Mouse (Mus musculus) hindbrain, embryonic 10.5 days (tissue): ENCODE measurements around the gene Arntl. TPM values are rescaled to one million over a fixed set of nuclear protein-coding genes. Genes with fewer than 3 reads are reported as not detected.

Experiments
- polyA plus RNA-seq: library from polyadenylated mRNA; unstranded; fragments of >200 nt; fragmentation: Nextera tagmentation; extraction: Ambion mirVana; gene quantifications from 2 replicates; pipeline ENCODE4 v1.2.1, GENCODE M21; 2016

Arntl gene
- polyA plus RNA-seq, 1 experiment from 2014 or later, result 7.3 TPM

Other genes with a start within 250 kb of the Arntl start
- gene Btbd10, start 161.9 kb downstream of the Arntl start, polyA plus RNA-seq, result 27.5 and 30.2 TPM in 2 replicates
- gene Pth, start 181.1 kb downstream of the Arntl start, polyA plus RNA-seq, result not detected in 2 replicates